Mouse (Mus musculus) heart, postnatal 0 days (tissue): ENCODE results near the gene Gli2. TPM values are rescaled to one million over a fixed set of nuclear protein-coding genes. Genes with fewer than 3 reads are reported as not detected.

ENCODE experiments used
- ATAC-seq: fragments of 200-750 bp; cut with Nextera tagmentation; 2 replicates; pipeline ENCODE4 v1.8.0; 2017; ENCODE audit warnings: low read depth, moderate number of reproducible peaks, moderate library complexity; ENCODE audit not compliant: insufficient read depth
- DNase-seq: peaks from one replicate; pipeline ENCODE4 v3.0.0-alpha.2; 2016; ENCODE audit warnings: low spot score
- H3K27ac ChIP-seq: fragments of 300-500 bp; sonication (generic); 2 replicates; pipeline ENCODE4 v1.5.1; 2014; ENCODE audit warnings: low read depth, mild to moderate bottlenecking
- H3K27me3 ChIP-seq: fragments of 300-500 bp; sonication (generic); 2 replicates; pipeline ENCODE4 v1.6.1; 2014; ENCODE audit warnings: low read length, mixed read lengths; ENCODE audit not compliant: control insufficient read depth, insufficient read depth
- H3K36me3 ChIP-seq: fragments of 300-500 bp; sonication (generic); replicated peaks from 2 replicates; pipeline ENCODE4 v1.6.1; 2014; ENCODE audit warnings: low read length, mixed read lengths; ENCODE audit not compliant: control insufficient read depth, insufficient read depth
- H3K4me1 ChIP-seq: fragments of 300-500 bp; sonication (generic); 2 replicates; pipeline ENCODE4 v1.6.1; 2014; ENCODE audit warnings: antibody characterized with exemption; ENCODE audit not compliant: control insufficient read depth, insufficient read depth
- H3K4me2 ChIP-seq: fragments of 300-500 bp; sonication (generic); 2 replicates; pipeline ENCODE4 v1.6.1; 2014; ENCODE audit warnings: low read depth, mild to moderate bottlenecking, low read length, moderate library complexity
- H3K4me3 ChIP-seq: fragments of 300-500 bp; sonication (generic); 2 replicates; pipeline ENCODE4 v1.5.1; 2014; ENCODE audit warnings: low read depth, low read length
- H3K9ac ChIP-seq: fragments of 300-500 bp; sonication (generic); replicated peaks from 2 replicates; pipeline ENCODE4 v1.6.1; 2014; ENCODE audit warnings: low read depth, low read length, mixed read lengths
- H3K9me3 ChIP-seq: fragments of 300-500 bp; sonication (generic); replicated peaks from 2 replicates; pipeline ENCODE4 v1.6.1; 2016; ENCODE audit warnings: low read length; ENCODE audit not compliant: control insufficient read depth
- CTCF ChIP-seq: IDR thresholded peaks from 2 replicates; pipeline ENCODE4 v1.5.1; 2016; ENCODE audit warnings: antibody characterized with exemption, control low read depth, low read depth
- EP300 ChIP-seq: IDR thresholded peaks from 2 replicates; pipeline ENCODE4 v1.6.1; 2016; ENCODE audit warnings: antibody characterized with exemption, low read depth
- WGBS: fragments of 180-500 bp; shearing (Covaris S2); extraction: QIAGEN DNeasy Blood & Tissue Kit; methylation state at CpG from one replicate; pipeline ENCODE4 v1.1.7; 2014; 5-methylcytosine and 5-hydroxymethylcytosine counted together
- polyA plus RNA-seq: library from polyadenylated mRNA; unstranded; fragments of >200 nt; fragmentation: Nextera tagmentation; extraction: Ambion mirVana; gene quantifications from 2 replicates; pipeline ENCODE4 v1.2.1, GENCODE M21; 2015
- total RNA-seq: library from RNA; depleted of rRNA; stranded (reverse); fragments of >200 nt; gene quantifications from 2 replicates; pipeline ENCODE4 v1.2.3, GENCODE M21; 2014; ENCODE audit warnings: low replicate concordance

The Gli2 gene
- total and polyA plus RNA-seq, 2 experiments from 2014 or later = 0.93 to 14.7 TPM

- Histone ChIP-seq H3K4me3 (no peak overlapping the region), H3K4me2 (no peak overlapping the region), H3K27ac (no peak overlapping the region), H3K9ac (no peak overlapping the region), H3K4me1 (no peaks in the 10 kb centered on the region), H3K9me3 (no peaks in the 10 kb centered on the region), H3K27me3 (no peaks in the 10 kb centered on the region), H3K36me3 (no peaks in the 10 kb centered on the region)
- TF ChIP-seq EP300 = no peak
- no peak for TF ChIP-seq CTCF
- DNase-seq (no peak), ATAC-seq (no peak)
Observed at GRCm38 (mm10) chr1:119019056-119019455, 34.4 kb downstream of the Gli2 start.

- Histone ChIP-seq H3K4me3 (no peak overlapping the region), H3K9me3 (no peaks in the 10 kb centered on the region), H3K36me3 (no peaks in the 10 kb centered on the region), H3K9ac (no peak overlapping the region), H3K27me3 (no peaks in the 10 kb centered on the region), H3K27ac (no peak overlapping the region), H3K4me2 (no peak overlapping the region), H3K4me1 (no peaks in the 10 kb centered on the region)
- WGBS = 44% methylated on average over 3 of the region's 3 CpGs
- ATAC-seq (peak; percentile 27; the same call in 1 of the 2 replicates), DNase-seq (peak; percentile 30)
- TF ChIP-seq EP300 = no peak
- no peak for TF ChIP-seq CTCF
Observed at GRCm38 (mm10) chr1:119016866-119017265, 36.6 kb downstream of the Gli2 start.

GRCm38 (mm10) chr1:119015108-119015507, 38.3 kb downstream of the Gli2 start:
- Histone ChIP-seq H3K9ac (no peak overlapping the region), H3K27me3 (no peaks in the 10 kb centered on the region), H3K4me3 (no peak overlapping the region), H3K27ac (no peak overlapping the region), H3K36me3 (no peaks in the 10 kb centered on the region), H3K4me2 (no peak overlapping the region), H3K9me3 (no peaks in the 10 kb centered on the region), H3K4me1 (no peaks in the 10 kb centered on the region)
- TF ChIP-seq CTCF (no peak), EP300 (no peak)
- DNase-seq (no peak), ATAC-seq (no peak)
- 83% methylated on average over 6 of the region's 6 CpGs for whole genome bisulfite sequencing

GRCm38 (mm10) chr1:119008949-119009348, 44.5 kb downstream of the Gli2 start:
- ATAC-seq = no peak
- Histone ChIP-seq H3K4me1 (no peaks in the 10 kb centered on the region), H3K9ac (no peak overlapping the region), H3K27me3 (no peaks in the 10 kb centered on the region), H3K4me3 (no peak overlapping the region), H3K36me3 (no peaks in the 10 kb centered on the region), H3K4me2 (no peak overlapping the region), H3K9me3 (no peaks in the 10 kb centered on the region), H3K27ac (no peak overlapping the region)
- TF ChIP-seq CTCF (no peak), EP300 (no peak)
- DNase-seq = no peak

- TF ChIP-seq CTCF (no peak), EP300 (no peak)
- no peaks in the 10 kb centered on the region for H3K27me3 ChIP-seq
- 8% methylated on average over 1 of the region's 1 CpGs for WGBS
- H3K4me1 ChIP-seq = no peaks in the 10 kb centered on the region
- no peak overlapping the region for H3K27ac ChIP-seq
- no peak overlapping the region for H3K4me3 ChIP-seq
- H3K9me3 ChIP-seq = no peaks in the 10 kb centered on the region
- ATAC-seq (peak; percentile 33; the same call in 1 of the 2 replicates), DNase-seq (no peak)
- no peak overlapping the region for H3K4me2 ChIP-seq
- no peaks in the 10 kb centered on the region for H3K36me3 ChIP-seq
- H3K9ac ChIP-seq = no peak overlapping the region
Observed at GRCm38 (mm10) chr1:119003852-119004398, 49.5 kb downstream of the Gli2 start.

- Histone ChIP-seq H3K4me2 (no peak overlapping the region), H3K27ac (no peak overlapping the region), H3K9ac (no peak overlapping the region), H3K36me3 (no peaks in the 10 kb centered on the region), H3K4me1 (no peaks in the 10 kb centered on the region), H3K4me3 (no peak overlapping the region), H3K9me3 (no peaks in the 10 kb centered on the region), H3K27me3 (no peaks in the 10 kb centered on the region)
- WGBS = 65% methylated on average over 12 of the region's 12 CpGs
- DNase-seq (no peak), ATAC-seq (no peak)
- TF ChIP-seq EP300 = no peak
- TF ChIP-seq CTCF = no peak
Observed at GRCm38 (mm10) chr1:119001454-119002034, 51.9 kb downstream of the Gli2 start.
